Mouse (Mus musculus): Measurements from ENCODE around the gene Stambpl1.

DNA sequence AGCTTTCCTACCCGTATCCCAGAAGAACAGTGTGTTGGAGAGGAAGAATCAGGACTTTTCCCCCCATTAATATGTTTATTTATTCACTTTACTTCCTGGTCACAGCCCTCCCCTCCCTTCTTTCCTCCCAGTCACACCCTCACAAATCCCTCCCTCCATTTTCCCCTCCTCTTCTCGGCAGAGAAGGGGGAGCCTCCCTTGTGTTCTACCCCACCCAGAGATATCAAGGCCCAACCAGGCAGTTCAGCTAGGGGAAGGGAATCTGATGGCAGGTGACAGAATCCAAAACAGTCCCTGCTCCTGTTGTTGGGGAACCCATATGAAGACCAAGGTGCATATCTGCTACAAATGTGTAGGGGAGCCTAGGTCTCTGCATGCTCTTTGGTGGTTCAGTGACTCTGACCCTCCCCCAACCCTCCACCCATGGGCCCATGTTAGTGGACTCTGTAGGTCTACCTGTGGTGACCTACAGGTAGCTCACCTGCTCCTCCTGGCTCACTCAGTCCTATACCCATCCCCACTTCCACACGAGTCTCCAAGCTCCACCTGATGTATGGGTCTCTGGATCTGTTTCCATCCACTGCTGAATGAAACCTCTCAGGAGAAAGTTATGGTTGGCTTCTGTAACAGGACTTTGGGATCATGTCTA is 28.8 kb downstream of the Stambpl1 start:
- no peak for TF ChIP-seq POLR2A (IDR thresholded peaks at IDR 0.05; ENCODE audit: insufficient read depth, low read depth, low read length)
- TF ChIP-seq CTCF (IDR thresholded peaks at IDR 0.05; ENCODE audit: insufficient read depth, low read depth, low read length) = no peak
